Mouse (Mus musculus) monocyte, adult 5-6 weeks (primary cell): ENCODE data around the gene Usp24. TPM values are rescaled to one million over a fixed set of nuclear protein-coding genes. Genes with fewer than 3 reads are reported as not detected.
A peak's percentile ranks its signal among the peaks of the same experiment; 100 is the strongest.

Experiments used
- ATAC-seq: fragments of 153-309, 156-312 bp; replicated peaks from 2 replicates; pipeline ENCODE4 v1.8.0; 2017; ENCODE audit warnings: mild to moderate bottlenecking; ENCODE audit not compliant: low TSS enrichment, insufficient number of reproducible peaks, severe bottlenecking, poor library complexity, low FRiP score
- total RNA-seq: library from RNA; stranded (forward); fragments of 200-1000, 200-491, 200-594 nt; gene quantifications from 3 replicates; pipeline ENCODE4 v1.2.3, GENCODE M21; 2017

Usp24 gene
- total RNA-seq = 26.1 to 56.0 TPM (median 31.8 TPM) in 3 replicates

- ATAC-seq = peak; percentile 46; the same call in 1 of the 2 replicates
Observed at GRCm38 (mm10) chr4:106315921-106316350, at the start of gene Usp24. Gene Usp24 (plus strand): TSS chr4:106316213.

DNA sequence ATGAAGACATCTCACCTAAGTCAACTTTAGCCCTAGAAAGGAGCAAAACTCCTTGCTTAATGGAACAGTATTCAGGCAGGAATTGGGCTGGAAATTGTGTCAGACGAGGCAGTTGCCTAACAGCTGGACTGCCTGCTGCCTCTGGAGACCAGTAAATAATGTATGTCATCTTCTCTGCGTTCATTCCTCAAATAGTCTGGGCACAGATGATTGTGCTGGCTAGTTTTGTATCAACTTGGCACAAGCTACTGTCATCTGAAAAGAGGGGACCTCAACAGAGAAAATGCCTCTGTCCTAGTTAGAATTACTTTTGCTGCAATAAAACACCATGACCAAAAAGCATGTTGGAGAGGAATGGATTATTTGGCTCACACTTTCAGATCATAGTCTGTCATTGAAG lies 39.1 kb upstream of the Usp24 start:
- no peak for ATAC-seq

DNA sequence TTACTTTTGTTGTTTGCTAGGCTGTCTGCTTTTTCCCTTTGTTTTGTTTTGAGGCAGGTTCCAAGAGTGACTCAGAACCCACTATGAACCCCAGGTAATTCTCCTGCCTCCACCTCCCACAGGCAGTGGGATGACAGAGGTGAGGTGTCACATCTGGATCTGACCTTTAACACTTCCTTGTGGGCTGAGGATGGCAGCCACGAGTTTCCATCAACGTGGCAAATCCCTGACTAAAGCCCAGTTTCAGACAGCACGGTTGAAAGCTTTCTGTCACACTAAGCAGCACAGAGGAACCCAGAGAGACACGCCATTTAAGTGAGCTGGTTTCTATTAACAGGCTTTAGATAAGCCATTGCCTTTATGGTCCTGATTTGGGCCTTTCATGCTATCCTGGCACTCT lies 36.8 kb upstream of the Usp24 start:
- no peak for ATAC-seq

DNA sequence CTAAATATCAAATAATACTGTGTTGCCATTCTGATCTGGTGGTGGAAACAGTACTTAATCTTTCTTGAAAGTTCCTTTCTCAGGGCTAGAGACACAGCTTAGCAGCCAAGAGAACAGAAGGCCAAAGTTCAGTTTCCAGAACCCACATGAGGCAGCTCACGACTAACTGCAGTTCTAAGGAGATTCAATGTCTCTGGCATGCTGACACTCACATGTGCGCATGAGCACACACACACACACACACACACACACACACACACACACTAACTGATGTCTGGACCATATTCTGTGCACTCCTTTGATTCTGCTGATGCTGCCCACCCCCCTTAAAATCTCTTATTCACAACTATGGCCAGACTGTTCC lies 34.9 kb upstream of the Usp24 start:
- ATAC-seq = no peak

- no peak for ATAC-seq
Observed at GRCm38 (mm10) chr4:106281492-106282122, 34.4 kb upstream of the Usp24 start.

DNA sequence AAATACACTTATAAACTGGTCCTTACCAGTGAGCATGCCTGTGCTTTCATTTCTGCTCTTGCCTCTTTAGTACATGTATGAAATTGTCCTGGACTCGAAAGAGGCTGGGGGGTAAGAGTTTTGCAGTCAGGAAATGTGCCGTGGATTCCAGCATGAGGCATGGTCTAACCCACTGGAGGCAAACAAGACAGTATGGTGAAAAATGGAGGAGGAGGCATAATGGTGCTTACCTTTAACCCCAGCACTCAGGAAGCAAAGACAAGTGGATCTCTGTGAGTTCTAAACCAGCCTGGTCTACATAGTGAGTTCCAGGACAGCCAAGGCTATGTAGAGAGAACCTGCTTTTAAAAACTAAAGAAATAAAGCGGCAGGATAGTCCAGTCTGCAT lies 33.9 kb upstream of the Usp24 start:
- ATAC-seq = no peak

DNA sequence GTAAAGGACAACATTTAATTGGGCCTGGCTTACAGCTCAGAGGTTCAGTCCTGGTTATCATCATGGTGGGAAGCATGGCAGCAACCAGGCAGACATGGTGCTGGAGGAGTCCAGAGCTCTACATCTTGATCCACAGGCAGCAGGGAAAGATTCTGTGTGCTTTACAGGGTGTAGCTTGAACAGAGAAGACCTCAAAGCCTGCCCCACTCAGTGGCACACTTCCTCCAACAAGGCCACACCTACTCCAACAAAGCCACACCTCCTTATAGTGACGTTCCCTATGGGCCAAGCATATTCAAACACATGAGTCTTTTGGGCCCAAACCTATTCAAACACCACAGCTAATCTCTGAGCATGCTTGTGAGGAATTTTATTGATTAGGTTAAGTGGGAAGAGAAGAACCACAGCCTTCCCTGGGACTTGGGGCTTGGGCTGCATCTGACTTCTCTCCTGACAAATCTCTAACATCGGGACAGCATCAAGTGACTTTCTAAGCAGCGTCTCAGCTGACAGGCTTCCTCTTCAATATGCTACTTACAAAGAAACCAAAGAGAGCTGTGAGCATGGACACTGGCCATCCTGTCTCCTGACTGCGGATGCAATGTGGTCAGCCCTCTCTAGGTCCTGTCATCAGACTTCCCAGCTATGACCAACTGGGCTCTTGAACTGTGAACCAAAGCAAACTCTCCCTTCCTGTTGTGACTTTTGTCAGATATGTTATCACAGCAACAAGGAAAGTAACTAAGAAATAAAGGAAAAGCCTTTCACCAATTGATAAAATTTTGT lies 28.9 kb upstream of the Usp24 start:
- no peak for ATAC-seq

GRCm38 (mm10) chr4:106290201-106290600 lies 25.8 kb upstream of the Usp24 start:
- ATAC-seq = no peak

- ATAC-seq = no peak
Observed at GRCm38 (mm10) chr4:106292823-106293222, 23.2 kb upstream of the Usp24 start.

DNA sequence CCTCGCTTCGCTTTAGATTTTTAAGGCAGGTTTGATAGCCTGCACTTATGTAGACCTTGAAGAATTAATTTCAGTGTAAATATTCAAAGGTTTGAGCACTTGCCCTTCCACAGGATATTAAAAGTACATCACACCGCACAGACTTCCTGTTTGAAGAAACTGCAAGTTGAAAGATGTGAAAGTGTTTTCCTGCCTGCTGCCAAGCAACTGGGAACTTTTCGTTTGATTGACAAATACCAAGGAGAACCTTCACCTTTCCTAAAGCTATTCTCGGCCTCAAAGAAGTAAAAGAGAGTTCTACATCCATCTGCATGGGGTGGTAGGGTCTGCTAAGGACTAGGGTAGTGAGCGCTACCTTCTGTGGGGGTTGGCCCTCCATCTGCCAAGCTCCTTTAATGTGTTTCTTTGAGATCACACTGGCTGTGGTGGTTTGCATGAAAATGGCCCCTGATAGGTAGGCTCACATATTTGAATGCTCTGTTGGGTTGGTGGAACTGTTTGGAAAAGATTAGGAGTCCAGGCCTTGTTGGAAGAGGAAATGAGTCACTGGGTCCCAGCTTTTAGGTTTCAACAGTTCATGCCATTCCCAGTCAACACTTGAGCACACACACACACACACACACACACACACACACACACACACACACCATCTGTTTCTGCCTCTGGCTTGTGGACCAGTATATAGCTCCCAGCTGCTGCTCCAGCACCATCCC lies 22.5 kb upstream of the Usp24 start:
- no peak for ATAC-seq

DNA sequence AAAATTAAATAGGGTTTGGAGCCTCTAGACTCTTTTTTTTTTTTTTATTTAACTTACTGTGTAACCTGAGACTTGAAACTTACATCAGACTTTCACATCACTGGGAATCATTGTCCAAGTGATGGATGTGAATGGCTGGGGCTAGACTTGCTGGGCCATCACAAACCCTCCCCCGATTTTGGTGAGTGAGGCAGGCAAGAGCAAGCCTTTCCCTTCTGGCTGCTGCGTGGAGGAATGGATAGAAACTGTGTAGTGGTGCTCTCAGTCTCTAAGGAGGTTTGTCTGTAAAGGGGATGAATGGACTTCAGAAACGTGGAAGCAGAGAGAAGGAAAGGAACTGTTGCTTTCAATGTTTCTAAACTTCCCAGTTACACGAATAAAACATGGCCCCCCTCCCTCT lies 20.3 kb upstream of the Usp24 start:
- ATAC-seq = no peak

DNA sequence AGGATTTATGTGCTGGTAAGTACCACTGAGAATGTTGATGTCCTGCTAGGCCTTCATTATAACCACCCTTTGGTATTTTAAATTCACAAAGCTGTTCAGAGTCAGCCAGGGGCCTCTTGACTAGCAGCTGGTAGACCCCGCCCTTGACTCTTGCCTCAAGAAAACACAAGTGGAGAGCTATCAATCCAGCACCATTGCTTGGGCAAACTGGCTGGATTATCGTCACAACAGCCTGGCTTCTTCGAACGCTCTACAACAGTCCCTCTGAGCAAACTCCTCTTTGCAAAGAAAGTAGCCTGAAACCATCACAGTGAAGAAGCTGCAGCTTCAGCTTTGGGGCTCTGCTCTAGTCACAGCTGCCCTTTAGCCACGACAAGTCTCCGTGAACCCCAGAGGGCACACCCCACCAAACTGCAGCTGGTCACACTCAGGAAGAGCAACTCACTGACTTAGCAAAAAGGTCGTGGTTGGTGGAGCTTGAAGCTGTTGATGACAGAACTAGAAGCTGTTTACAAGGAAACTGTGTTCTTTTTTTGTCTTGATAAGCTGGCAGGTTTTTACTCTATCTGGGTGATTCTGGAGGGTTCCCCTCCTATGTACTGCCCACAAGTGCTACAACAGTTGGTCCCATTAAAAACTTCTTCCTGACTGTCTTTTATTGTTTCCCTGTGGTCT lies 19.5 kb upstream of the Usp24 start:
- no peak for ATAC-seq

DNA sequence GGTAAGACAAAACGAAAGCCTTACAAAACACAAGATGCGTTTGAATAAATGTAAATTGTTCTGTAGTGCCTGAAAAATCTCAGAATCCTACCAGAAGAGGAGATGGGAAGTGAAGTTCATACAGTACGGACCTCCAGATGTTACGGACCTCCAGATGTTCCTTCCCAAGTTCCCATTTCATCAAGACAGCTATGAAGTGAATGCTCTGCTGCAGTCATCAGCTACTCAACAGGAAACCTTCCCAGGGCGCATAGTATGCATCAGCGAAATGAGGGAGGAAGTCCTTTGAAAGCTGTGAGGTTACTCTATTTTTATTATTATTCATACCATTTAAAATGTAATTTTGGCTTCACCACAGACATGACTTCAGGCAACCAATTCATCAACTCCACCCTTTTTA lies 14.7 kb upstream of the Usp24 start:
- no peak for ATAC-seq

DNA sequence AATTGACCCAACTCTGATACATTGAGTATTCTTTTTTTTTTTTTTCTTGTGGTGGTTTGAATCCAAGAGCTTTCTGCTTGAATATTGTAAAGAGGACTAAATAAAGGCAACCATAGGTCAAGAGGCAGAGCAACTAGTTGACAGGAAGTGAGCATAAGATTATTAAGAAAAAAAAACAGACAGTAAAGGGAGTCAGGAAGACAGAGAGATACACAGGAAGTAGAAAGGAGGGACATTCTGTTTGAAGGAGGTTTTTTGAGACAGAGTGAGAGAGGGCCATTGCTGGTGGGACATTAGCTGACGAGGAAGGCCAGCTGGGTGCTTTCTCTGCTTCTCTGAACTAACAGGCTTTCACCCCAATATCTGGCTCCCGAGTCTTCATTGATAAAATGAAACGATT lies 7.9 kb upstream of the Usp24 start:
- no peak for ATAC-seq

DNA sequence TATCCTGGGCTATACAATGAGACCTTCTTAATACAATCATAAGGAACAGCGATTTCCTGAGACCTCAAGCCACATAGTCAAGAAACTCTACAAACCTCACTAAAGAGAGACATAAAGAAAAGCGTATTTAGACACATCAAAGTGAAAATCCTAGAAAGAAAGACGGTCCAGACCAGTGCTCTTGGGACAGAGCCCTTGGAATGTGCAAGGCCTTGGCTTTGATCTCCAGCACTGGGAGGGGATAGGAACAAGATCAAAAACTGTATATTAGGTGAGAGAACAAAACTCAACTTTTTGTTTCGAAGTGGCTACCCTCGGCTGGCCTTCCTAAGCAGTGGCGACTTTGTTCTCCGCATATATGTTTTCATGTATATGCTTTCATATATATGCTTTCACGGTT lies 3.4 kb upstream of the Usp24 start:
- no peak for ATAC-seq

DNA sequence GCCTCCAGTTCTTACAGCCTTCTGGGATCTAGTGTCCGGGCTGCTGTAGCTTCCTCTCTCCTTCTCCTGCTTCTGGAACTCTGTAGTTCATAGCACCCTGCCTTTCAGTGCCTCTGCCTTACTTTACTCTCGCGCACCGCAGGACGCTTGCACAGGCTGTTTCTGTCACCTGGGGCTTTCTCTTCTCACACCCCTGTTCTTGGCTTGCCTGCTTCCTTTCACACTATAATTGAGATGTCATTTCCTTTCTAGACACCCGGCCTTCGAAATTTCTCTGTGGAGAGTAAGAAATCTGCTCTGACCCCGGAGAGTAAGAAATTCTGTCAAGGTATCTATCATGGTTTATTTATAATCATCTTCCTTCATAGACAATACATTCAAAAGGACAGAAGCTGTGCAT lies 2.9 kb upstream of the Usp24 start:
- ATAC-seq = no peak

GRCm38 (mm10) chr4:106313874-106314273 lies 2.1 kb upstream of the Usp24 start:
- no peak for ATAC-seq

GRCm38 (mm10) chr4:106314291-106314690 lies 1.7 kb upstream of the Usp24 start:
- no peak for ATAC-seq
